Mouse (Mus musculus): ENCODE data around the gene Rab3gap2. TPM values are rescaled to one million over a fixed set of nuclear protein-coding genes. Genes with fewer than 3 reads are reported as not detected.

The Rab3gap2 gene
- total RNA-seq, 4 experiments from 2014 or later = 65.4 to 73.2 (median 71.2) TPM

GRCm38 (mm10) chr1:185329851-185330250, 125.9 kb downstream of the Rab3gap2 start:
- DNase-seq (ENCODE audit: low spot score in 2 of 2) = no peak

DNA sequence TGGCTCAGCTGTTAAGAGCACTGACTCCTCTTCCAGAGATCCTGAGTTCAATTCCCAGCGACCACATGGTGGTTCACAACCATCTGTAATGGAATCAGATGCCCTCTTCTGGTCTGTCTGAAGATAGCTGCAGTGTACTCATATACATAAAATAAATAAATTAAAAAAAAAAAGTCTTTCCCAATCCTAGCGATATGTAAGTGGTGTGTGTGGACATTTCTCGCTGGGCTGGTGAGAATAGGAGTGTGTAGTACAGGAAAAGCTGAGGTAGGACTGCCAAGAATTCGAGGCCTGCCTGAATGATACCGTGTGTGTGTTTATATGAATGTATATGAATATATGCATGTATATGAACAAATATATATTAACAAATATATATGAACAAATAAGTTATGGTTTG, 127.4 kb downstream of the Rab3gap2 start:
- DNase-seq (ENCODE audit: low spot score in 2 of 2) = no peak

- peak; percentile 71 to 87 for DNase-seq (ENCODE audit: low spot score in 2 of 2)
Measured at GRCm38 (mm10) chr1:185331983-185332430, 128.1 kb downstream of the Rab3gap2 start, which contains the start of gene Bpnt1. Bpnt1 (plus strand) TSS chr1:185332149.

- no peak for DNase-seq (ENCODE audit: low spot score in 2 of 2)
Measured at GRCm38 (mm10) chr1:185333651-185334050, 129.7 kb downstream of the Rab3gap2 start.

- no peak for DNase-seq (ENCODE audit: low spot score in 2 of 2)
Measured at GRCm38 (mm10) chr1:185334136-185334535, 130.2 kb downstream of the Rab3gap2 start.

- no peak for DNase-seq (ENCODE audit: low spot score in 2 of 2)
Measured at GRCm38 (mm10) chr1:185335231-185335765, 131.4 kb downstream of the Rab3gap2 start.

Small RNA genes lying within 50 kb of the gene (microRNA-seq; reads per million reads assigned to microRNA genes)
- gene Mir194-1 (0 reads per million in 2 experiments), gene Mir215 (0 to 0.66 reads per million in 2 experiments), gene Mir664 (284 to 291 reads per million in 2 experiments)

Other genes with a start within 250 kb of the Rab3gap2 start
- 10 to 100 TPM; 73.2 to 89.2 (median 79.5) TPM for gene Mark1, start 204.5 kb upstream of the Rab3gap2 start, total RNA-seq (2022)
- gene Iars2, start 125.3 kb downstream of the Rab3gap2 start, total RNA-seq (2022) = 10 to 100 TPM; 34.0 to 36.4 (median 35.2) TPM
- gene Bpnt1, start 128.0 kb downstream of the Rab3gap2 start, total RNA-seq (2022) = 10 to 100 TPM; 66.3 to 80.0 (median 67.5) TPM
- 10 to 100 TPM; 61.0 to 75.5 (median 69.9) TPM for gene Eprs, start 158.9 kb downstream of the Rab3gap2 start, total RNA-seq (2022)

Measured in left cerebral cortex, adult 8-10 months (tissue).